In genomic region chr14:76527758-76528313, GRCm38 (mm10) we compare ENCODE assay signal across 11 mouse cellular contexts. TPM values are rescaled to one million over a fixed set of nuclear protein-coding genes. Genes with fewer than 3 reads are reported as not detected.
A peak's percentile ranks its signal among the peaks of the same experiment; 100 is the strongest.
DNase-seq lines count a peak whose midpoint lies in the region; ATAC-seq and TF ChIP-seq lines count a peak whose summit lies in the region.
"Had no signal": no experiment of that assay in that cellular context is flagged by ENCODE, and none has a peak within 500 bp of the region (broad histone marks: within the 10 kb centered on the region; RNA-seq: fewer than 3 reads in every experiment).

No protein-coding gene starts in this region.

- no peak overlapping the region for H3K4me3 ChIP-seq in kidney, embryonic 16.5 days (ENCODE audit: low read length)
- H3K4me3 ChIP-seq in kidney, adult 2 months (ENCODE audit: insufficient read depth, low read depth, low read length) = no peak overlapping the region
- no peak overlapping the region for H3K4me3 ChIP-seq in embryonic facial prominence, embryonic 13.5 days
- H3K4me3 ChIP-seq: midbrain, embryonic 12.5 days had no signal

- peaks cover 41% of the 10 kb centered on the region for H3K4me1 ChIP-seq in kidney, embryonic 16.5 days (ENCODE audit: insufficient read depth, low read length)
- H3K4me1 ChIP-seq in kidney, adult 2 months (ENCODE audit: control insufficient read depth, insufficient read depth, low read length) = no peaks in the 10 kb centered on the region
- H3K4me1 ChIP-seq in embryonic facial prominence, embryonic 13.5 days = peaks cover 37% of the 10 kb centered on the region

- no peak for ATAC-seq in kidney, embryonic 16.5 days (ENCODE audit: low FRiP score, low TSS enrichment)
- ATAC-seq in embryonic facial prominence, embryonic 13.5 days (ENCODE audit: insufficient number of reproducible peaks, insufficient read depth, low FRiP score, low TSS enrichment, low read depth) = no peak

- no peak for TF ChIP-seq POLR2A in kidney, adult 2 months (IDR thresholded peaks at IDR 0.05; ENCODE audit: low read depth, low read length)

- H3K27ac ChIP-seq in kidney, embryonic 16.5 days (ENCODE audit: low read length) = peak overlapping the region; percentile 69
- H3K27ac ChIP-seq in kidney, adult 2 months (ENCODE audit: insufficient read depth, low read depth, low read length) = no peak overlapping the region
- H3K27ac ChIP-seq in embryonic facial prominence, embryonic 13.5 days = peak overlapping the region; percentile 67; the same call in 1 of the 2 replicates
- H3K27ac ChIP-seq: midbrain, embryonic 12.5 days had no signal

- WGBS in kidney, embryonic 16.5 days = 29% methylated on average over 9 of the region's 9 CpGs
- WGBS in kidney, adult 2 months = 71% methylated on average over 8 of the region's 9 CpGs
- 51% methylated on average over 9 of the region's 9 CpGs for WGBS in embryonic facial prominence, embryonic 13.5 days

- H3K4me2 ChIP-seq in kidney, embryonic 16.5 days (replicated peaks; ENCODE audit: low read depth, low read length) = no peak overlapping the region
- no peak overlapping the region for H3K4me2 ChIP-seq in embryonic facial prominence, embryonic 13.5 days
- H3K4me2 ChIP-seq: midbrain, embryonic 12.5 days had no signal

- no peaks in the 10 kb centered on the region for H3K9me3 ChIP-seq in kidney, embryonic 16.5 days (ENCODE audit: low read length)
- no peaks in the 10 kb centered on the region for H3K9me3 ChIP-seq in embryonic facial prominence, embryonic 13.5 days
- H3K9me3 ChIP-seq: midbrain, embryonic 12.5 days had no signal

- no peaks in the 10 kb centered on the region for H3K36me3 ChIP-seq in kidney, embryonic 16.5 days (ENCODE audit: insufficient read depth, low read length)
- H3K36me3 ChIP-seq in kidney, adult 2 months (ENCODE audit: control insufficient read depth, insufficient read depth, low read length) = no peaks in the 10 kb centered on the region
- H3K36me3 ChIP-seq in embryonic facial prominence, embryonic 13.5 days = no peaks in the 10 kb centered on the region
- H3K36me3 ChIP-seq: midbrain, embryonic 12.5 days had no signal

- DNase-seq in adrenal gland, postnatal 10 days = peak; percentile 38
- no peak for DNase-seq in adrenal gland, adult 18-20 months (ENCODE audit: low spot score in 2 of 2)
- DNase-seq in kidney, adult 2 months = no peak
- peak; percentile 62 for DNase-seq in mesoderm, embryonic 11.5 days (ENCODE audit: low read depth, low spot score)
- DNase-seq in ovary, postnatal 36 days (ENCODE audit: low spot score) = no peak
- DNase-seq in thymus, postnatal 0 days (ENCODE audit: low spot score) = no peak
- DNase-seq: lung, adult 2 months had no signal

- TF ChIP-seq CTCF in kidney, adult 2 months (conservative IDR thresholded peaks at IDR 0.05; ENCODE audit: insufficient read depth, insufficient read length, low read depth, low read length) = no peak

- H3K27me3 ChIP-seq in kidney, embryonic 16.5 days (ENCODE audit: insufficient read depth, low read length) = no peaks in the 10 kb centered on the region
- H3K27me3 ChIP-seq in kidney, adult 2 months (replicated peaks; ENCODE audit: control insufficient read depth, insufficient read depth, low read length) = no peaks in the 10 kb centered on the region
- no peaks in the 10 kb centered on the region for H3K27me3 ChIP-seq in embryonic facial prominence, embryonic 13.5 days

- H3K9ac ChIP-seq in kidney, embryonic 16.5 days (replicated peaks; ENCODE audit: low read length) = no peak overlapping the region
- H3K9ac ChIP-seq in embryonic facial prominence, embryonic 13.5 days = 0 out of 2 replicates have a peak overlapping the region, but pooled peaks have one; percentile 33
- H3K9ac ChIP-seq: midbrain, embryonic 12.5 days had no signal

RNA-seq across cellular contexts. Expression of gene Serp2, which starts 28.9 kb away (rescaled TPM):
- 1 to 10 TPM; 7.2 to 9.6 TPM for total RNA-seq in adrenal gland, postnatal 10 days (2021)
- total RNA-seq in adrenal gland, adult 18-20 months (2021) = 1 to 10 TPM; 4.8 to 5.0 TPM
- 10.0 and 12.2 TPM in 2 replicates for polyA plus RNA-seq in kidney, embryonic 16.5 days (2015; fragmentation: Nextera tagmentation; extraction: Ambion mirVana)
- 1.0 and 2.0 TPM in 2 replicates for polyA plus RNA-seq in kidney, adult 2 months (2012; rRNA removed)
- polyA plus RNA-seq in embryonic facial prominence, embryonic 13.5 days (2015; fragmentation: Nextera tagmentation; extraction: Ambion mirVana) = 11.0 and 14.6 TPM in 2 replicates
- polyA plus RNA-seq in thymus, postnatal 0 days (2015; fragmentation: Nextera tagmentation; extraction: Ambion mirVana) = 5.8 and 6.6 TPM in 2 replicates
- total RNA-seq: hematopoietic stem cell, adult 5-6 weeks had no signal

Comparison
In these comparisons a context has a peak if more than half of its experiments do, and no peak if none do; other contexts are left out.
1. DNase-seq: peak in adrenal gland, postnatal 10 days (single experiment) and mesoderm, embryonic 11.5 days (single experiment); none in adrenal gland, adult 18-20 months (0 of 2), kidney, adult 2 months (single experiment), ovary, postnatal 36 days (single experiment) and thymus, postnatal 0 days (single experiment).